Mouse (Mus musculus) G1E (cell line): ENCODE results near the gene Txndc11.

Source experiments
- CTCF ChIP-seq: IDR thresholded peaks from 2 replicates; pipeline ENCODE4 v1.5.1; 2012; ENCODE audit warnings: low read depth, low read length, inconsistent platforms, mixed read lengths
- POLR2AphosphoS5 ChIP-seq: IDR thresholded peaks from 2 replicates; pipeline ENCODE4 v1.6.1; 2012; ENCODE audit warnings: low read depth, low read length, inconsistent platforms; ENCODE audit not compliant: insufficient replicate concordance

GRCm38 (mm10) chr16:11064742-11065141, 69.7 kb downstream of the Txndc11 start:
- TF ChIP-seq CTCF (no peak), POLR2AphosphoS5 (no peak)
